Mouse (Mus musculus): ENCODE measurements around the gene Pld2. TPM values are rescaled to one million over a fixed set of nuclear protein-coding genes. Genes with fewer than 3 reads are reported as not detected.

Pld2 gene
- total RNA-seq, 2 experiments from 2014 or later, result 16.4 to 21.3 TPM

Other genes with a start within 250 kb of the Pld2 start
- gene Alox12e, start 217.4 kb upstream of the Pld2 start, total RNA-seq (2021), result not detected
- gene Alox15, start 188.0 kb upstream of the Pld2 start, total RNA-seq (2021), result under 1 TPM in 1 of 2 experiments, not detected in 1; 0.52 TPM
- 10 to 100 TPM; 20.2 to 21.4 TPM for gene Pelp1, start 130.0 kb upstream of the Pld2 start, total RNA-seq (2021)
- 10 to 100 TPM; 11.0 TPM for gene Arrb2, start 107.4 kb upstream of the Pld2 start, total RNA-seq (2021)
- gene Med11, start 88.1 kb upstream of the Pld2 start, total RNA-seq (2021), result 10 to 100 TPM in 1 of 2 experiments, 1 to 10 TPM in 1; 7.6 to 11.0 TPM
- gene Zmynd15, start 80.6 kb upstream of the Pld2 start, total RNA-seq (2021), result 1 to 10 TPM in 1 of 2 experiments, under 1 TPM in 1; 0.52 to 1.6 TPM
- 1 to 10 TPM; 3.4 to 5.1 TPM for gene Cxcl16, start 80.1 kb upstream of the Pld2 start, total RNA-seq (2021)
- not detected for gene Tm4sf5, start 34.8 kb upstream of the Pld2 start, total RNA-seq (2021)
- not detected for gene Vmo1, start 25.4 kb upstream of the Pld2 start, total RNA-seq (2021)
- not detected for gene Gltpd2, start 20.9 kb upstream of the Pld2 start, total RNA-seq (2021)
- 100 to 1,000 TPM; 326 to 361 TPM for gene Psmb6, start 14.7 kb upstream of the Pld2 start, total RNA-seq (2021)
- not detected for gene Gm40193, start 7.1 kb upstream of the Pld2 start, total RNA-seq (2021)
- 10 to 100 TPM; 28.6 to 37.0 TPM for gene Mink1, start 22.8 kb downstream of the Pld2 start, total RNA-seq (2021)
- not detected for gene 4930544D05Rik, start 75.8 kb downstream of the Pld2 start, total RNA-seq (2021)
- 10 to 100 TPM; 30.7 to 35.0 TPM for gene Chrne, start 79.2 kb downstream of the Pld2 start, total RNA-seq (2021)
- gene Gp1ba, start 99.1 kb downstream of the Pld2 start, total RNA-seq (2021), result under 1 TPM; 0.12 to 0.29 TPM
- 10 to 100 TPM; 41.9 to 43.7 TPM for gene Rnf167, start 107.2 kb downstream of the Pld2 start, total RNA-seq (2021)
- 100 to 1,000 TPM; 252 to 283 TPM for gene Slc25a11, start 107.4 kb downstream of the Pld2 start, total RNA-seq (2021)
- gene Pfn1, start 114.6 kb downstream of the Pld2 start, total RNA-seq (2021), result 100 to 1,000 TPM; 465 to 491 TPM
- 1,000 to 10,000 TPM; 5,193 to 5,983 TPM for gene Eno3, start 117.1 kb downstream of the Pld2 start, total RNA-seq (2021)
- gene Spag7, start 129.4 kb downstream of the Pld2 start, total RNA-seq (2021), result 100 to 1,000 TPM; 131 to 133 TPM
- 10 to 100 TPM; 20.6 to 21.8 TPM for gene Camta2, start 148.0 kb downstream of the Pld2 start, total RNA-seq (2021)
- gene Inca1, start 160.1 kb downstream of the Pld2 start, total RNA-seq (2021), result 1 to 10 TPM; 1.6 to 2.5 TPM
- gene Kif1c, start 160.5 kb downstream of the Pld2 start, total RNA-seq (2021), result 100 to 1,000 TPM; 195 to 205 TPM
- 10 to 100 TPM; 11.6 to 12.4 TPM for gene Zfp3, start 224.1 kb downstream of the Pld2 start, total RNA-seq (2021)